Mouse (Mus musculus): ENCODE data around the gene Fbxo28. TPM values are rescaled to one million over a fixed set of nuclear protein-coding genes. Genes with fewer than 3 reads are reported as not detected.
"Not testable (repeated sequence)": the region's sequence is repeated elsewhere in the genome, so short reads cannot be mapped to it uniquely, and the experiment has no call there.

The Fbxo28 gene
- total and polyA plus RNA-seq, 2 experiments from 2014 or later = 7.7 to 27.9 TPM

DNA sequence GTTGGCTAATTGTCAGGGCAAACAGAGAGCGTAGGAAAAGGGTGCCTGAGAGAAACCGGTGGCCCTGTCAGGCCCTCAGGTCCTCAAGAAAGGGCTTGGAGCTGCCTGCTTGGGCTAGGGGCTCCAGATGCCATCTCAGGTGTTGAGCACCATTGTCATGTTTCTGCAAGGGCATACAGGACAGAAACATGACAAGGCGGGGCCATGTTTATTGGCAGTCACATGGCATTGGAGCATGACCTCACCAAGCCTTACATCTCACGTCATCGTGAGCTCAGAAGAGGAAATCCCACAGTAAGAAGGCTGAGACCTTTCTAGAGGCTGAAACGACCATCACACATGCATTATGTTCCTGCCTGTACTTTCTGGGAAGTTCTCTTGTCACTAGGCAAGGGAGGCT is 45.3 kb downstream of the Fbxo28 start:
- ATAC-seq (ENCODE audit: insufficient read depth, low read depth) = no peak
- DNase-seq (ENCODE audit: low spot score) = no peak
- 71% methylated on average over 6 of the region's 6 CpGs for WGBS
- Histone ChIP-seq H3K4me1 (ENCODE audit: control insufficient read depth, insufficient read depth) (no peaks in the 10 kb centered on the region; the same call in 1 of the 2 replicates), H3K27me3 (ENCODE audit: control insufficient read depth, insufficient read depth, low read length) (no peaks in the 10 kb centered on the region), H3K4me3 (ENCODE audit: low read depth, low read length) (no peak overlapping the region), H3K9me3 (replicated peaks; ENCODE audit: control insufficient read depth, low read length) (0 out of 2 replicates have a peak, but pooled peaks cover 4% of the 10 kb centered on the region), H3K36me3 (replicated peaks; ENCODE audit: control insufficient read depth, insufficient read depth, low read length) (no peaks in the 10 kb centered on the region), H3K9ac (replicated peaks; ENCODE audit: low read depth, low read length) (no peak overlapping the region), H3K27ac (ENCODE audit: low read depth) (no peak overlapping the region), H3K4me2 (ENCODE audit: low read depth, low read length) (no peak overlapping the region)
- TF ChIP-seq CTCF (IDR thresholded peaks at IDR 0.05; ENCODE audit: low read depth) (no peak), EP300 (IDR thresholded peaks at IDR 0.05; ENCODE audit: low read depth) (no peak)

- Histone ChIP-seq H3K9me3 (replicated peaks; ENCODE audit: control insufficient read depth, low read length) (0 out of 2 replicates have a peak, but pooled peaks cover 4% of the 10 kb centered on the region), H3K36me3 (replicated peaks; ENCODE audit: control insufficient read depth, insufficient read depth, low read length) (no peaks in the 10 kb centered on the region), H3K4me2 (ENCODE audit: low read depth, low read length) (no peak overlapping the region), H3K4me3 (ENCODE audit: low read depth, low read length) (no peak overlapping the region), H3K4me1 (ENCODE audit: control insufficient read depth, insufficient read depth) (no peaks in the 10 kb centered on the region; the same call in 1 of the 2 replicates), H3K9ac (replicated peaks; ENCODE audit: low read depth, low read length) (no peak overlapping the region), H3K27me3 (ENCODE audit: control insufficient read depth, insufficient read depth, low read length) (no peaks in the 10 kb centered on the region), H3K27ac (ENCODE audit: low read depth) (no peak overlapping the region)
- 38% methylated on average over 4 of the region's 4 CpGs for WGBS
- no peak for TF ChIP-seq EP300 (IDR thresholded peaks at IDR 0.05; ENCODE audit: low read depth)
- TF ChIP-seq CTCF (IDR thresholded peaks at IDR 0.05; ENCODE audit: low read depth) = no peak
- ATAC-seq (ENCODE audit: insufficient read depth, low read depth) (no peak), DNase-seq (ENCODE audit: low spot score) (no peak)
These were observed 49.1 kb downstream of the Fbxo28 start for GRCm38 (mm10) chr1:182292291-182292690.

DNA sequence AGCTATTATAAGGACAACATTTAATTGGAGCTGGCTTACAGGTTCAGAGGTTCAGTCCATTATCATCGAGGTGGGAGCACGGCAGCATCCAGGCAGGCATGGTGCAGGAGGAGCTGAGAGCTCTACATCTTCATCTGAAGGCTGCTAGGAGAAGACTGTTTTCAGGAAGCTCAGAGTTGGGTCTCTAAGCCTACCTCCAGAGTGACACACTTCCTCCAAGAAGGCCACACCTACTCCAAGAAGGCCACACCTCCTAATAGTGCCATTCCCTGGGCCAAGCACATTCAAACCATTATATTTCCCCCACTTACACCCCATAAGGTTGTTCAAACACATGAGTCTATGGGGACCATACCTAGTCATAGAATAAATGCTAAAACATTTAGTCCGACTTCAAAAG is 50.7 kb downstream of the Fbxo28 start:
- H3K9ac ChIP-seq (replicated peaks; ENCODE audit: low read depth, low read length); H3K36me3 ChIP-seq (replicated peaks; ENCODE audit: control insufficient read depth, insufficient read depth, low read length); H3K9me3 ChIP-seq (replicated peaks; ENCODE audit: control insufficient read depth, low read length); H3K4me1 ChIP-seq (ENCODE audit: control insufficient read depth, insufficient read depth); H3K4me3 ChIP-seq (ENCODE audit: low read depth, low read length); H3K27me3 ChIP-seq (ENCODE audit: control insufficient read depth, insufficient read depth, low read length); ATAC-seq (ENCODE audit: insufficient read depth, low read depth); H3K27ac ChIP-seq (ENCODE audit: low read depth); H3K4me2 ChIP-seq (ENCODE audit: low read depth, low read length); DNase-seq (ENCODE audit: low spot score): not testable (repeated sequence)
- WGBS = 80% methylated on average over 3 of the region's 3 CpGs

DNA sequence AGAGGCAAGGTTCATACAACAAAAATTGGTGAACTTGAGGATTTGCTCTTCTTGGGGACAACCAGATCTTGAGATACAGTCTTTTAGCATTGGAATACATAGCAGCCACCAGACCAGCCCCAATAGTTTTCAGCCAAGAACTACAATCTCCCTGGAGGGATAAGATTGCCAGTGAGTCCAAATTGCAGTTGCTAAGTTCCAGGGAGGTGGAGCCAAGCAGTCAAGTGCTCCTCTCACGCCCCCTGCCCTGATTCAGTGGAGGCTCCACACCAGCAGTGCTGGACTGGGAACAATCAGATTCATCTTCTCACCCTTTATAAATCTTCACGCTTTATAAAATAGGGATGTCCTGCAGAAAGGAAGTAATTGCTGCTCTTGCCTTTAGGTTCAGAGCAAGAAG is 51.6 kb downstream of the Fbxo28 start:
- Histone ChIP-seq H3K9ac (replicated peaks; ENCODE audit: low read depth, low read length) (no peak overlapping the region), H3K36me3 (replicated peaks; ENCODE audit: control insufficient read depth, insufficient read depth, low read length) (no peaks in the 10 kb centered on the region), H3K4me3 (ENCODE audit: low read depth, low read length) (no peak overlapping the region), H3K9me3 (replicated peaks; ENCODE audit: control insufficient read depth, low read length) (0 out of 2 replicates have a peak, but pooled peaks cover 3% of the 10 kb centered on the region), H3K27me3 (ENCODE audit: control insufficient read depth, insufficient read depth, low read length) (no peaks in the 10 kb centered on the region), H3K4me1 (ENCODE audit: control insufficient read depth, insufficient read depth) (no peaks in the 10 kb centered on the region; the same call in 1 of the 2 replicates), H3K4me2 (ENCODE audit: low read depth, low read length) (no peak overlapping the region), H3K27ac (ENCODE audit: low read depth) (no peak overlapping the region)
- TF ChIP-seq CTCF (IDR thresholded peaks at IDR 0.05; ENCODE audit: low read depth) (no peak), EP300 (IDR thresholded peaks at IDR 0.05; ENCODE audit: low read depth) (no peak)
- 35% methylated on average over 2 of the region's 2 CpGs for WGBS
- DNase-seq (ENCODE audit: low spot score) (no peak), ATAC-seq (ENCODE audit: insufficient read depth, low read depth) (no peak)

DNA sequence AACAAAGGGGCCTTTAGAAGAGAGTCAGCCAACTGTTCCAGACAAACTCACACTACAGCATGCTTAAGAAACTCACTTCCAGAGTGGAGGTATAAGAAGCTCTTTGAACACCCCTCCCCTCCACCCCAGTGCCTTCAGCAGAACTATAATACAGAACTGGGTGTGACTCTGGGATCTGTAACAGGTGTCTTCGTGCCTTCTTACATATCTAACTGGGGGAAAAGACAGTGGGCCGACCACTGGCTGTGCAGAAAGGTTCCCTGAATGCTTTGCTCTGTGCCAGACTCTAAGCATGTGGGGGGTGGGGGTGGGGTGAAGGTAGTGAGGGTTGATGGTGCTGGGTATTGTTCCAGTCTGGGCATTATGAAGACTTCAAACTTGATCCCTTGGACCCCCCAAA is 52.8 kb downstream of the Fbxo28 start:
- H3K4me3 ChIP-seq (ENCODE audit: low read depth, low read length) = no peak overlapping the region
- DNase-seq (ENCODE audit: low spot score) (no peak), ATAC-seq (ENCODE audit: insufficient read depth, low read depth) (no peak)
- WGBS = 73% methylated on average over 2 of the region's 2 CpGs
- H3K9me3 ChIP-seq (replicated peaks; ENCODE audit: control insufficient read depth, low read length) = no peaks in the 10 kb centered on the region
- no peaks in the 10 kb centered on the region for H3K27me3 ChIP-seq (ENCODE audit: control insufficient read depth, insufficient read depth, low read length)
- H3K36me3 ChIP-seq (replicated peaks; ENCODE audit: control insufficient read depth, insufficient read depth, low read length) = no peaks in the 10 kb centered on the region
- H3K9ac ChIP-seq (replicated peaks; ENCODE audit: low read depth, low read length) = no peak overlapping the region
- H3K4me1 ChIP-seq (ENCODE audit: control insufficient read depth, insufficient read depth) = no peaks in the 10 kb centered on the region; the same call in 1 of the 2 replicates
- TF ChIP-seq EP300 (IDR thresholded peaks at IDR 0.05; ENCODE audit: low read depth) = no peak
- no peak for TF ChIP-seq CTCF (IDR thresholded peaks at IDR 0.05; ENCODE audit: low read depth)
- no peak overlapping the region for H3K27ac ChIP-seq (ENCODE audit: low read depth)
- H3K4me2 ChIP-seq (ENCODE audit: low read depth, low read length) = no peak overlapping the region

- peak; percentile 28 for DNase-seq (ENCODE audit: low spot score)
- Histone ChIP-seq H3K4me2 (ENCODE audit: low read depth, low read length) (no peak overlapping the region), H3K4me3 (ENCODE audit: low read depth, low read length) (no peak overlapping the region), H3K9me3 (replicated peaks; ENCODE audit: control insufficient read depth, low read length) (no peaks in the 10 kb centered on the region), H3K4me1 (ENCODE audit: control insufficient read depth, insufficient read depth) (peaks cover 5% of the 10 kb centered on the region; the same call in 1 of the 2 replicates), H3K27ac (ENCODE audit: low read depth) (no peak overlapping the region), H3K36me3 (replicated peaks; ENCODE audit: control insufficient read depth, insufficient read depth, low read length) (no peaks in the 10 kb centered on the region), H3K9ac (replicated peaks; ENCODE audit: low read depth, low read length) (no peak overlapping the region), H3K27me3 (ENCODE audit: control insufficient read depth, insufficient read depth, low read length) (no peaks in the 10 kb centered on the region)
- peak; percentile 71 for ATAC-seq (ENCODE audit: insufficient read depth, low read depth)
- 52% methylated on average over 7 of the region's 7 CpGs for WGBS
- TF ChIP-seq CTCF (IDR thresholded peaks at IDR 0.05; ENCODE audit: low read depth) (0 out of 2 replicates have a peak, but pooled peaks have one; percentile 37), EP300 (IDR thresholded peaks at IDR 0.05; ENCODE audit: low read depth) (no peak)
These were observed 53.6 kb downstream of the Fbxo28 start for GRCm38 (mm10) chr1:182287781-182288180.
